Mouse (Mus musculus) heart, postnatal 0 days (tissue): Measurements from ENCODE around the gene 1700020L24Rik.

Source experiments
- CTCF ChIP-seq: IDR thresholded peaks from 2 replicates; pipeline ENCODE4 v1.5.1; 2016; ENCODE audit warnings: antibody characterized with exemption, control low read depth, low read depth
- EP300 ChIP-seq: IDR thresholded peaks from 2 replicates; pipeline ENCODE4 v1.6.1; 2016; ENCODE audit warnings: antibody characterized with exemption, low read depth

DNA sequence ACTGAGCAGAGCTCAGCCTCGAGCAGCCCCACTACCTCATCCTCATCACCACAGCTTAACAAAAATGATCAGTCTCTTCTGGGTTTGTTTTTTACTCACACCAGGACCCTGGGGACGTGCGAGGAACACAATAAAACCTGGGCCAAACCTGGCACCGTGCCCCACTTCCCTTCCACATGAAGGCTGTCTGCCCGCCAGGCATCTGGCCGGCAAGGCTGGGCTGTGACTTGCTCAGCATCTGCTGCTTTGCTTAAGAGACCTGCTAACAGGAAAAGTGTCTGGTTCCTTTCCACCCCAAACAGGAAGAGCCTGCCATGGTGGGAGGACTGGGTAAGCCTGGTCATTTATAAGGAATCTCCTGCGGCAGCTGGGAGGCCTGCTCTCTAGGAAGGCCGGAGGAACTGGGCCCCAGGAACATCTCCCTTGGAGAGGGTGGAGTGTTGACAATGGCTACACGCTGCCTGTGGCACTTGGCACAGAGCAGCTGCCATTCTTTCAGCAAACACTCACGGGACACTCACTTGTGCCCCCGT is 29.7 kb downstream of the 1700020L24Rik start:
- peak; percentile 98 for TF ChIP-seq EP300
- no peak for TF ChIP-seq CTCF
